ENCODE assay signal across 18 mouse cellular contexts in genomic region chr12:25332384-25333035, GRCm38 (mm10).
DNase-seq lines count a peak whose midpoint lies in the region; ATAC-seq and TF ChIP-seq lines count a peak whose summit lies in the region.
"Had no signal": no experiment of that assay in that cellular context is flagged by ENCODE, and none has a peak within 500 bp of the region (broad histone marks: within the 10 kb centered on the region; RNA-seq: fewer than 3 reads in every experiment).

No protein-coding gene starts in this region.

- no peaks in the 10 kb centered on the region for H3K36me3 ChIP-seq in hindbrain, embryonic 12.5 days
- H3K36me3 ChIP-seq in intestine, postnatal 0 days (ENCODE audit: control insufficient read depth, insufficient read depth), result no peaks in the 10 kb centered on the region
- H3K36me3 ChIP-seq: embryonic facial prominence, embryonic 13.5 days had no signal

- peak; percentile 70 for ATAC-seq in hindbrain, embryonic 12.5 days (ENCODE audit: low FRiP score)
- ATAC-seq in intestine, postnatal 0 days, result no peak
- ATAC-seq: CD4-positive, CD25-positive, alpha-beta regulatory T cell, adult 4 months; inflammation-experienced regulatory T-cells, adult 6 months had no signal

- H3K9ac ChIP-seq in hindbrain, embryonic 12.5 days, result no peak overlapping the region
- H3K9ac ChIP-seq in intestine, postnatal 0 days (ENCODE audit: low read depth, low read length), result no peak overlapping the region
- H3K9ac ChIP-seq: embryonic facial prominence, embryonic 13.5 days; lung, embryonic 14.5 days had no signal

- no peak overlapping the region for H3K4me2 ChIP-seq in hindbrain, embryonic 12.5 days (replicated peaks)
- H3K4me2 ChIP-seq in intestine, postnatal 0 days (replicated peaks; ENCODE audit: low read depth), result no peak overlapping the region
- H3K4me2 ChIP-seq: embryonic facial prominence, embryonic 13.5 days; liver, embryonic 11.5 days; lung, embryonic 14.5 days had no signal

- no peaks in the 10 kb centered on the region for H3K27me3 ChIP-seq in hindbrain, embryonic 12.5 days
- no peaks in the 10 kb centered on the region for H3K27me3 ChIP-seq in intestine, postnatal 0 days (replicated peaks; ENCODE audit: control insufficient read depth, insufficient read depth, low read length)
- H3K27me3 ChIP-seq: embryonic facial prominence, embryonic 13.5 days had no signal

- H3K4me1 ChIP-seq in hindbrain, embryonic 12.5 days, result peaks cover 11% of the 10 kb centered on the region
- no peaks in the 10 kb centered on the region for H3K4me1 ChIP-seq in intestine, postnatal 0 days (replicated peaks; ENCODE audit: control insufficient read depth, insufficient read depth, low read length)

- no peak overlapping the region for H3K27ac ChIP-seq in hindbrain, embryonic 12.5 days
- H3K27ac ChIP-seq in intestine, postnatal 0 days (ENCODE audit: low read depth, low read length), result no peak overlapping the region
- H3K27ac ChIP-seq: embryonic facial prominence, embryonic 13.5 days; layer of hippocampus, adult 2 months had no signal

- no peak for TF ChIP-seq CTCF in intestine, postnatal 0 days (IDR thresholded peaks at IDR 0.05; ENCODE audit: low read depth)

- intact Hi-C loops in gastrocnemius, postnatal 14 days (cut with DNase I; ENCODE audit: low total_unique reads), result no loop called here

- H3K9me3 ChIP-seq in hindbrain, embryonic 12.5 days (replicated peaks), result no peaks in the 10 kb centered on the region
- no peaks in the 10 kb centered on the region for H3K9me3 ChIP-seq in intestine, postnatal 0 days (ENCODE audit: control insufficient read depth)
- H3K9me3 ChIP-seq: embryonic facial prominence, embryonic 13.5 days; megakaryocyte, embryonic 14.5 days had no signal

- no peak overlapping the region for H3K4me3 ChIP-seq in hindbrain, embryonic 12.5 days
- no peak overlapping the region for H3K4me3 ChIP-seq in intestine, postnatal 0 days (ENCODE audit: low read depth, low read length)
- H3K4me3 ChIP-seq: embryonic facial prominence, embryonic 13.5 days; layer of hippocampus, adult 2 months; megakaryocyte, embryonic 14.5 days had no signal

- DNase-seq in layer of hippocampus, adult 18-20 months (ENCODE audit: low spot score in 2 of 2), result peak; percentile 13 to 31
- DNase-seq in layer of hippocampus, adult 9-10 months (ENCODE audit: low spot score), result no peak
- peak; percentile 11 to 17 for DNase-seq in layer of hippocampus, postnatal 36 days
- peak; percentile 60 for DNase-seq in retina, postnatal 1 day
- no peak for DNase-seq in gastrocnemius, postnatal 14 days
- DNase-seq: adrenal gland, postnatal 14 days; cerebellum, postnatal 36 days; heart, adult 11 months; lung, embryonic 14.5 days; thymus, adult 2 months had no signal

- 70% methylated on average over 11 of the region's 11 CpGs for WGBS in hindbrain, embryonic 12.5 days
- WGBS in intestine, postnatal 0 days, result 88% methylated on average over 11 of the region's 11 CpGs

Comparison
In these comparisons a context has a peak if more than half of its experiments do, and no peak if none do; other contexts are left out.
1. DNase-seq: peak in layer of hippocampus, adult 18-20 months (2 of 2), layer of hippocampus, postnatal 36 days (2 of 2) and retina, postnatal 1 day (single experiment); none in layer of hippocampus, adult 9-10 months (single experiment) and gastrocnemius, postnatal 14 days (single experiment).